Mouse (Mus musculus) heart, adult 9 months (tissue): ENCODE data around the gene Kdm5b.

Source experiments
- DNase-seq, 2 experiments: peaks; one replicate each; pipeline ENCODE4 v3.0.0; 2022; ENCODE audit warnings: low spot score in 2 of 2

Kdm5b gene

DNA sequence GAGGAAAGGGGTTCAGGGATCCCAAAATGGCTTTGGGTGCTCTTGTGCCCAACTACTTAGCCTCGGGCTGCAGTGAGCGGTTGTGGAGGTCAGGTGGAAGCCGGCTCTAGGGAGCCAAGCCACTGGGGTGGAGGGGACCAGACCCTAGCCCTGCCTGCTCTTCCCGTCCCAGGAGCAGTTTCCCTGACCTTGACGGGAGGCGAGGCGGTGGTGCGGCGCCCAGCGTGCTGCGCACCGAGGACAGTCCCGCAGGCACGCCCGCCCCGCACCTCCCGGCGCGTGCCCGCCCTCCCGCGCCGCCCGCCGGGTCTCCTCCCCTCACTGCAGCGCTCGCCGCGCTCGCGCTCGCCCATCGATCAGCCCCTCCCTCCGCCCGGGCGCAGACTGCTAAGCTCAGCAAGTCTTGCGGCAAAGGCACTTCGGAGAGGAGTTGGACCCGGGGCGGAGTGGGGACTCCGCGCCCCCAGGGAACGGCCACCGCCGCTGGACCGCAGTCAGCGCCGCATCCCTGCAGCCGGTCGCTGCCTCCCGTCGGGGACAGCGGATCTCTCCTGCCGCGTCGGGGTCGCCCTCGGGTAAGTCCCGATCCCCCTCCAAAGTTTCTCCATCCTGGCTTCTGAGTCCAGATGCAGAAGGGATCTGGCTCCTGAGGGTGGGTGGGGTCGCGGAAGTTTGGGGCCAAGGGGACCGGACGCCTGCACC lies 86.4 kb downstream of the Kdm5b start, which contains the start of gene Syt2:
TSS of gene Syt2 (plus strand) at position 417 of the 702 bp plus-strand sequence.
- DNase-seq = no peak

DNA sequence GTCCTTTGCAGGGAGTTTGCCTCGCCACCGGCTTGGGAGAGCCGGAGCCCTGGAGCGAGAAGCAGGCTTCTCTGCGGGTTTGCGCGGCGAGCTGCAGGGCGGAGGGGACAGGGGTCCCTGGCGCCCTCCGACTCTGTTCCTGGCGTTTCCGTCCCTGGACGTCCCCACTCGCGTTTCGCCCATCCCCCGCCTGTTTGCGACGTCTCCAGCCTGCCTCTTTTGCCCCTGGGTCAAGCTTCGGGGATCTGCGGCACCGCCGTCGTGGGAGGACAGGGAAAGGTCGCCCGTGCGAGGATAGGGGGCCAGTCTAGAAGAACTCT lies 87.0 kb downstream of the Kdm5b start:
- no peak for DNase-seq

DNA sequence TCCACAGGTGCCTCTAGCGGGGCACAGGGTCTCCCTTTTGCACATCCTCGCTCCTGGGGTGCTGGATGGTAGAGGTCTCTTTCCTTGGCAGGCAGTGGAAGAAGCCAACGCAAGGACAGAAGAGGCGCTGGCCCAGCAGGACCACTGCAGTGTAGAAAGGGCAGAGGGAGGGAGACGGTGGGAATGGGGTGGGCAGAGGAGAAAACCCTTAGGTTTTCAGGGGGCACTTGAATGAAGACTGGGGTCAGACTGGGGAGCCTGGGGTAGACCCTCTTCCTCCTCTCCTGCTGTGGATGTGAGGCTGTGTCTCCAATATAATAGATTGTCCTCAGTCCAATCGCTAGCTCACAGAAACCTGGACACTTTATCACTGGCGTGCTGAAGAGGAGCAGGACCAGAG lies 87.6 kb downstream of the Kdm5b start:
- no peak for DNase-seq

DNA sequence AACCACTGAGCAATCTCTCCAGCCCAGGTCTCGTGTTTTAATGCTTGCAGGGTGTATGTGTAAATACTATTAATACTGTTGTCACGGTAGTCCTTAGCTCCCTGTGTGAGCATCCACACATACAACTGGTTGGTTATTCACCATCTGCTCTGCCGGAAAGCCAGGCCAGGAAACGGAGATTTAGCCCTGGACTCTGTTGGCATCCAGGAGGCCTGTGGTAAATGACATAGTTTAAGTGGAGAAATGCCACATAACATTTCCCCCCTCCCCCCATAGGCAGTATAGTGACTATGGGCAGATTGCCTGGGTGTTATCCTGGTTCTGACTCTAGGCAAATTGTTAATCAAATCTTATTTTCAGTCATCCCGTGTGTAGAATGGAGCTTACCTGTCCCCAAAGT lies 90.8 kb downstream of the Kdm5b start:
- DNase-seq = no peak

DNA sequence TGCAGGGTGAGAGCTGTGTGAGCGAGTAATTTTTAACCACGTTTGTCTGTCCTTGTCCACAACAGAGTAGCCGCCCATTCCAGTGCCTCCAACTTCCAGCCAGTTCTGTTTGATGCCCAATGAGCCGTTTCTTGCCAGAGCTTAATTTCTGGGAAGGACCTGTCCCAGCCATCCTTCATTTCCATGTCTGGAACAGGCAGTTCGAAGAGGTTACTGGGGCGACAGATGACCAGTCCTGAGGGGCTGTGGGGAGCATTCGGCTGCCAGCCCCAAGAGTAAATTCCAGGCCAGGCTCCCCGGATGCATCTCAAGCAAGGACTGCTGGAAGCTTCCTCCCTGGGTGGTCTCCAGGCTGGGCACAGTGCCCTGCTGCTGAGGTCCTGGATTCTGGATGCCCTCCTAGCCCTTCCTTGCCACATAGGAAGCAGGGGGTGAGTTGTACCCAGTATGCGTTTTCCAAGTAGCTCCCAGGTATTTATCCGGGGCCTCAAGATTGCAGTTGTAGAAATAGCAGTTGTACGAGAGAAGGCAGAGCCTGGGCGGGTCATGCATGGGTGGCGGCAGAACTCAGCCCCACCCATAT lies 91.4 kb downstream of the Kdm5b start:
- no peak for DNase-seq

DNA sequence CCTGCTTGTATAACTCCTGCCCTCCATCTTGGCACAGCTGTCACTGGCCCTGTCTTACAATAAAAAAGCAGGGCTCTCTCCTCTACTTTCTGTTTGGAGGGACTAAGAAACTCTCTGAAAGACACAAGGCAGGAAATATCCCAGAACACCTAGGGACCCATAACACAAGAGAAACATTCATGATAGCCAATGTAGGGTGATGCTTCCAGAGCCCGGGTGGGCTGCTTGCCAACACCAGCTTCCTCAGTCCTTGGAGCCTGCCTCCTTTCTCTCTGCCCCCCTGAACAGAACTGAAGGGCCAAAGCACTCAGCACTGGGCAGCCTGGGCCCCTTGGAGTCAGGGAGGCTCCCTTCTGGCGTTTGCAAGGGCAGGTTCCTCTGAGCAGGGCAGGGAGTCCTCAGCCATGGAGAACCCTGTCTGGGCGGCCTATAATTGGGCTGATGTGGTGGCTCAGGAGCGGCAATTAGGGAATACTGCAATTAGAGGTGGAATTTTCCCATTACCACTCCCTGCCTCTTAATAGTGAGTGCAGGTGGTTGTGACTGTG lies 92.0 kb downstream of the Kdm5b start:
- peak in 1 of 2 experiments; percentile 13 for DNase-seq

DNA sequence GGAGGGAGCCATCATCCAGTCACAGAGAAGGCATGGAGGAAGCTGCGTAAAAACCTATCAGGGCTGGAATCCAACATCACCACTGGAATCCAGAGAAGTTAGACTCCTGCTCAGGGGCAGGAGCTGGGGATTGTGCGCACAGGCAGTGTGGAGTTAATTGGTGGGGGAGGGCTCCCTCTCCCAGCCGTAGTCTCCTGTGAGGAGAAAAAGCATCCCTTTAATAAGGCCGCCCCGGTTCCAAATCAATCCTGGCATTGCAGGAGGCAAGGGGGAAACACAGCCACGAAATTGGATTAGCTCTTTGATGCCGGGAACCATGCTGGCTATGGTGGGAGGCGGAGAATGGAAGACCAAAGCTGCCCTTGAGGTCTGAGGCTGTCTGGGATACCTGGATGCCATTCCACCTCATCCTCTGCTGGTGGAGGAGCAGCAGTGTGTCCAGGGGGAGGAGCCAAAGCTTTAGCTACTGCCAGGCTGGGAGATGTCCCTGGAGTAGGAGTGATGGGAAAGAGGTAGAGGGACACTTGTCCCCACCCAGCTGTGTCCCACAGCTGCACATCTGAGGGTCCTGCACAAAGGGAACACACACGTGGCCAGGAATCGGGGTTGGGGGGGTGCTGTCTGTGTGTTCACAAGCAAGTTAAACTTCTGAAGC lies 93.8 kb downstream of the Kdm5b start:
- no peak for DNase-seq

DNA sequence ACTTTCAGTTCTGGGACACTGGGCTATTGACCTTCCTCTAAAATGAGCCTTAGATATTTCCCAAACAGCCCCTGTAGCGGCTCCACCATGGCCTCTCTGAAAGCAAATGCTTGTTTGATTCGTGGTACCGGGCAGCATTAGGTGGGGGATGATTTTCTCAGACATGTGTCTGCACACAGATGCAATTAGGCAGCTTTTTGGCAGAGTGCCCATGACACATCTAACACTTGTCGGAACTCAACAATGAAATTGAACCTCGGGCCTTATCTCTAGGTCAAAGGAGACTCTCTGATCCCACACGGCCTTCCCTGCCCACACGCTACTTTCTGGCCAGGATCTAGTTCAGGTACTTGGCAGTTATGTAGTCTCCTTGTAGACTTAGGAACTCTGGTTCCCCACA lies 98.9 kb downstream of the Kdm5b start:
- DNase-seq = no peak

DNA sequence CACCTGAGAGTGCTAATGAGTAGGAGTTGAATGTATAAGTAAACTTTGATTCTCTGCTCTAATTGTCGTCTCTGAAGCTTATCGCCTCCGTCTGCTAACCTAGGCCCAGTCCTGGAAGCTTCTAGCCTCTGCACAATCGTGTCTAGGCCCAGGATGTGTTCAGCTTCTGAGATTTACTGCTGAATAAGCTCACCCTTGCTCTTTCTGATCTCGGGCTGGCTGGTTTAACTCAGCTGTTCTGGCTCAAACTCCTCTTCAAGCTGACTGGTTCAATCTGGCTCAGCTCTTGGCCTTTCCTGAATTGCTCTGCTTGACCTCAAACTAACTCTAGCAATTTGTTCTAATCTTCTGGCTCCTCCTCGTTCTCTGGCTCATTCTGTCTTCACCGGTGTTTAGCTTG lies 100.2 kb downstream of the Kdm5b start:
- DNase-seq = no peak

DNA sequence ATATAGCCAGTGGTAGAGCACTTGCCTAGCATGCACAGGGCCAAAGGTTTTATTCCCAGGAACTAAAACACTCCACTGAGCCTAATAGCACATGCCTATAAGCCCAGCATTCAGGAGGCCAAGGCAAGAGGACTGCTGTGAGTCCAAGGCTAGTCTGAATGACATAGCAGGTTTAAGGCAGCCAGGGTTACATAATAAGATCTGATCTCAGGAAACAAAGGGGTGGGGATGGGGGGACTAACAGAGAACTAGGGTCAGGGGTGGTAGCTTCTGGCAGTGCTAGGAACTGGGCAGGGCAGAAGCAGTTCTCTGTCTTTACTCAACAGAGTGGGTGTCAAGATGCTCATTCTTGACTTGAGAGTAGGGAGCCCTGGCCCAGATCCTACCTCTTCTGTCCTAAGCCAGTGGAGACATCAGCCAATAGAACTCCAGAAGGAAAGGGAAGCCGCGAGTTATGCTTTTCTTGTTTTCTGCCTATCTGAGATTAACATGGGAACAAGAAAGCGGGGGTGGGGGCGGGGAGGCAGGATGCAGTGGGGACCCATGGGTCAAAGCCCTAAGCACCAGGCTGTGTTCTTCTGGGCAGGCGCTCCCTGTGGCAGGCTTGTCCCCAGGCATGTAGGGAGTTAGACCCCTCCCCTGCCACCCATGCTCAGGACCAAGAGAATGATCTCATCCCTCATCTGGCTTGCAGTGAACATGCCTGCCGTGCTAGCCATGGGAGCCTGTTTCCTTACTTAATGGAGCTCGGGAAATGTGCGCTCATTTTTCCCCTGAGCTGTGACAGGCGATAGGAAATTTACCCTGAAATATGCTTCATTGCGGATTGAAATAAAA lies 111.5 kb downstream of the Kdm5b start:
- no peak for DNase-seq

DNA sequence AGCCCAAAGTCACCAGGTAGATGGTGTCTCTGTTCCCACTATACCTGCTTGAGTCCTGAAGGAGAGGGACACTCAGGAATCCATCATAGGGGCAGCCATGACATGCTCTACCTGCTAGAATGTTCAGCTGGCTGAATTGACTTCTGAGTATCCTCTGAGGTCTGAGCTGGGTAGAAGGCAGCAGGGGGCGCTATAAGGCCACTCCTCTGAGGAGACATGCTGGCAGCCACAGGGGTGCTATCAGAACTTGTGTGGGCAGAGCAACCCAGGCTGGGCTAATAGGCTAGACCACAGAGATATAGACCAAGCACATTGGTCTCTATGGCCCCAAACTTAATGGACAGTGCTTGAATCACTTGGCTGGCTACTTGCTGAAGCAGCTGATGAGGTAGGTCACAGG lies 114.3 kb downstream of the Kdm5b start:
- no peak for DNase-seq

DNA sequence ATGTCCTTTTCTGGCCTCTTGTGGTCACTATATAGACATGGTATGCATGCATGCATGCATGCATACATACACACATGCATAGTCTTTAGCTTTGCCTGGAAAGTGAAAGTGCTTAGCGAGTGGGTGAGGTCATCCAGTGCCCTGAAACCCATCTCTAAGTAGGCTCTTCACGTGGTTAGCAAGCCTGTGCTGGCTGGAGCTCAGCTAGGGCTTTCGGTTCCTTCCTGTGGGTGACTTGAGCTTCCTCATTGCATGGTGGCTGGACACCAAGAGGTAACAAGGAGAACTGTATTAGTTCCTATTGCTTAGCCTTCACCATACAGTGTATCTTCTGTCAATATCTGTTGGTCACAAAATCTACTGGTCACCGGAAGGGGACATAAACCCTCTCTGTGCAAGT lies 119.5 kb downstream of the Kdm5b start:
- peak in 1 of 2 experiments; percentile 36 for DNase-seq

DNA sequence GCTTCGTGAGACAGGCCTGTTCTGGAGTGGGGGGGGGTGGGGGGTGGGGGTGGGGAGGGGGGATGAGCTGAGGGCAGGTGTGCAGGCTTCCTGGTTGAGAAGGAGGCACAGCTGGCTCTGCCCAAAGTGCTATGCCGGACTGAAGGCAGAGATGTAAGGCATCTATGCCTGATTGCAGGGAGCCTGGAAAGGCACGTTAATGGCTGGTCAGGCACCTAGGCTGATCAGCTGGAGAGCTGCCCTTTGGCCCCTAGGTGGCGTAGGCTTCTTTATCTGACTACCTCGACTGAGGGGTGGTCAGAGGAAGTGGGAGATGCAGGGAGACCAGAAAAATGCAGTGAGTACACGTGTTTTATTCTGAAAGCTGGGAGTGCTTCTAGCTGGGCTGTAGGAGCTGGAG lies 120.6 kb downstream of the Kdm5b start:
- DNase-seq = no peak

DNA sequence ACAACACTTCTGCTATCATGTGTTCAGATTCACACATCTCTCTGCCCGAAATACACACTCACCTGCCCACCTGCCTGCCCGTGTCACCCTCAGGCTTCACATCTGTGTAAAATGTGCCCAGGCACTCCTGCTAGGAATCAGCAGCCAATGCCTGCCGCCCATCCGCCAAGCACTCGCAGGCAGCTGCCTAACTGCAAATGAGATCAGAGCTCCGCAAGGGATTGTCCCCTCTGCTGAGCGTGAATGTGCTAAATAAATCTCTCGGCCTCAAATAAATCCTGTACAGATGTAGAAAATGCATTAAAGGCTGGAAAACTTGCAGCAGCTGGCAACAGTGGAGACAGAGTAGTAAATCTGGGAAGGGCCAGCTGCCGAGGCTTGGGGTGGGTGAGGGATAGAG lies 122.5 kb downstream of the Kdm5b start:
- no peak for DNase-seq
